Mouse (Mus musculus): ENCODE data around the gene Jmjd6.

DNA sequence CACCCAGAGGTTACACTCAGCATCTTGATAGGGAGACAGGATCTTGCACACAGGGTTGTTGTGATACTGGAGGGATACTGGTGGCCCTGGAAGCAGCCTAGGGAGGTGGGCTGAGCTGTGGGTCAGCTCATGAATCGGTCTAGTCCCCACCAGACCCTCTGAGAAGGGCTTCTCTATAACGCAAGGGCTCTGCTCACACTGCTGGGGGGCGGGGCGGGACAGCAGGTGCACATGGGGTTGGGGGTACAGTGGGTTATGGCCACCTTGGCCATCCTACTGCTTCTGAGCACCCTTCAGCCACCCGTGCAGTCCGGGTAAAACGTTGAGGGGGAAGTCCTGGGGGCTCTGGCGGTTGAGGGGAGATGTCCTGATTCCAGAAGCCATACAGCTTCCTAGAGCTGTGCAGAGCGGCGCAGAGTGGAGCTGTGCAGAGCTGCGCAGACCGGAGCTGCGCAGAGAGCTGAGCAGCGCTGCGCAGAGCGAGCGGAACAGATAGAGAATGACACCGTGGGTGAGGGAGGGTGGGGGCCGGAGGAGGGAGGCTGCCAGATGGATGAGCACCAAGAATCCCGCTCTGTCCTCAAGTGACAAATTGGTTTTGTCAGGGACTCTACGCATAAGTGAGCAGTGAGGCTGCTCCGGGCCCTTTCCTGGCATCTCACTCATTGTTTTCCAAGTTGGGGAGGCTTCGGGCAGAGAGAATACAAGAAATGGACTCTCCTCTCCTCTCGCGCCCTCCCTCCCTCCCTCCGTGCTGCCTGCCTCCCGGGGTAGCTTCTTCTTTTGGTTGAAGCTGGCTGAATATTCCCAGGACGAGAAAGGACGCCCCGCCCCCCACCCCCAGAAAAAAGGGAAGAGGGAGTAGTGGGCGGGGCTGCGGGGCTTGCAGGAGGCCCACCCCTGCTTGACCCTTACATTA is 32.0 kb downstream of the Jmjd6 start:
- no peak for TF ChIP-seq CTCF (IDR thresholded peaks at IDR 0.05; ENCODE audit: low read depth, low read length)
- no peak for TF ChIP-seq POLR2A (IDR thresholded peaks at IDR 0.05; ENCODE audit: borderline replicate concordance, low read depth, low read length)
